Mouse (Mus musculus): ENCODE results near the gene Pml. TPM values are rescaled to one million over a fixed set of nuclear protein-coding genes. Genes with fewer than 3 reads are reported as not detected.

The Pml gene
- total and polyA plus RNA-seq, 3 experiments, result 22.3 to 217 (median 108) TPM

GRCm38 (mm10) chr9:58198801-58199371 lies 50.7 kb downstream of the Pml start:
- TF ChIP-seq GATA1 (IDR thresholded peaks at IDR 0.05; ENCODE audit: borderline replicate concordance, low read length), result no peak
- no peak for TF ChIP-seq POLR2AphosphoS5 (IDR thresholded peaks at IDR 0.05; ENCODE audit: insufficient replicate concordance, low read depth, low read length)
- TF ChIP-seq CTCF (IDR thresholded peaks at IDR 0.05; ENCODE audit: low read depth, low read length), result no peak
- TF ChIP-seq GATA2 (IDR thresholded peaks at IDR 0.05; ENCODE audit: borderline replicate concordance, low read depth, low read length), result no peak
- TF ChIP-seq TAL1 (conservative IDR thresholded peaks at IDR 0.05; ENCODE audit: low read depth, low read length), result no peak
- Histone ChIP-seq H3K27me3 (ENCODE audit: insufficient read depth, low read length) (peaks cover 93% of the 10 kb centered on the region), H3K9me3 (replicated peaks) (peaks cover 22% of the 10 kb centered on the region), H3K4me1 (ENCODE audit: insufficient read depth, low read depth, low read length) (peaks cover 5% of the 10 kb centered on the region), H3K4me3 (ENCODE audit: low read depth, low read length) (no peak overlapping the region), H3K36me3 (replicated peaks) (no peaks in the 10 kb centered on the region)
- DNase-seq (ENCODE audit: low spot score) (no peak), ATAC-seq (ENCODE audit: extremely low read depth, insufficient number of reproducible peaks, low FRiP score, poor library complexity, severe bottlenecking) (no peak)

GRCm38 (mm10) chr9:58197781-58198701 lies 51.5 kb downstream of the Pml start:
- H3K9me3 ChIP-seq (replicated peaks), result peaks cover 22% of the 10 kb centered on the region
- TF ChIP-seq GATA1 (IDR thresholded peaks at IDR 0.05; ENCODE audit: borderline replicate concordance, low read length) (no peak), CTCF (IDR thresholded peaks at IDR 0.05; ENCODE audit: low read depth, low read length) (no peak), POLR2AphosphoS5 (IDR thresholded peaks at IDR 0.05; ENCODE audit: insufficient replicate concordance, low read depth, low read length) (no peak), GATA2 (IDR thresholded peaks at IDR 0.05; ENCODE audit: borderline replicate concordance, low read depth, low read length) (no peak), TAL1 (conservative IDR thresholded peaks at IDR 0.05; ENCODE audit: low read depth, low read length) (no peak)
- no peaks in the 10 kb centered on the region; the same call in 1 of the 2 replicates for H3K4me1 ChIP-seq (ENCODE audit: insufficient read depth, low read depth, low read length)
- H3K27me3 ChIP-seq (ENCODE audit: insufficient read depth, low read length), result peaks cover 91% of the 10 kb centered on the region
- DNase-seq (ENCODE audit: low spot score) (no peak), ATAC-seq (ENCODE audit: extremely low read depth, insufficient number of reproducible peaks, low FRiP score, poor library complexity, severe bottlenecking) (no peak)
- no peak overlapping the region for H3K4me3 ChIP-seq (ENCODE audit: low read depth, low read length)
- H3K36me3 ChIP-seq (replicated peaks), result no peaks in the 10 kb centered on the region

DNA sequence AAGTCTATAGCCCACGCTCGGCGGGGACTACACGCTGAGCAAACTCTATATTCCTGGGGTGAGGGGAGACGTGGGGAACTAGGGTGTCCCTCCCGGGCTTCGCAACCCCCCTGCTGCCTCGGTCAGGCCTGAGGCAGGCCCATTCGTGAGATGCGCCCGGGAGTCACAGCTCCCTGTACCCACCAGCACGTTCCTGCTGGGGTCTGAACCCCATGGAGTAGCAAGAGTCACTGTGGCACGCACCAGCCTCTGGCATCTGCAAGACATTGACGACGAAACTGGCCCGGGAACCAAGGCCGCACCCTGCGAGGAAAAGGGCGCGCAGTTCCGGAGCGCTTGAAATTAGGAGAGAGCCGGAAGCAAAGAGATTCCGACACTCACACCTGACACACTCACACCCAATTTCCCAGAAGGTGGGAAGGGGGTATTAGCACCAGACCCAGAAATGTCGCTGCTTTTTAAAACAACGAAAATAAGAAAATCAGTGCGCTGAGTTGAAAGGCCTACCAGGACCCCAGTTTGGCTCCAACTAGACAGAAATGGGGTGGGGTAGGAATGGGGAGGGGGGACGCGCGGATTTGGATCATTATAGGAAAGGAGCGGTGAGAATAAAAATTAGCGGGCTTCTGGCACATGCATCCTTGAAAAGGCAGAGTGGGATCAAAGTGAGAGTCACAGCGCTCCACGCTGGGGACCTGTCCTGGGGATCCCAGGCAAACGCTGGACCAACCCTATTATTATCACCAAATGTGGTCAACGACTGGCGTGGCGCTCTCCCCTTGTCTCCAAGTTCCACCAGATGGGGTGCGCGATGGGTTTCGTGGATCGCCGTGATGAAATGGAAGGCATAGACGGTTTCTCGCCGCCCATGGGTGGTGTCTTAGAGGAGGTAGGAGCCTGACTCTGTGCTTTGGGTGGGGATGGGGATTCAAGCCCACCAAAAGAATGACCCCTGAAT lies 52.7 kb downstream of the Pml start:
- no peak overlapping the region for H3K4me3 ChIP-seq (ENCODE audit: low read depth, low read length)
- H3K27me3 ChIP-seq (ENCODE audit: insufficient read depth, low read length), result peaks cover 82% of the 10 kb centered on the region

DNA sequence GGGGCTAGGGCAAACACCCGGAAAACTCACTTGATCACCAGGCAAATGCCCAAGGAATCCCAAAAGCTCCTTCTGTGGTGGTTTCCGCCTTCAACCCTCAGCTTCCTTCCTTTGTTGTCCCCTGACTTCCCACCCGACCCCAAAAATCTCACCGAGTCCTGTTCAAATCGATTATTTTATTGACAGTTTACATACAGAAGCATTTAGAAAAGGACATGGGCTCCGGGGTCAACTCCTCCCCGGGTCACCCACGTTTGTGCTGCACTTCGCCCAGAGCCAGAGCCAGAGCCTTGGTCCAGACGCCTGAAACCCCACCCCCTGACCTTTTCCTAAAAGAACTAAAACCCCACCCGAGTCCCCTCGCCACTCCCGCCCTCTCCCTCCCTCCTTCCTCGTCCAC lies 53.4 kb downstream of the Pml start:
- H3K27me3 ChIP-seq (ENCODE audit: insufficient read depth, low read length), result peaks cover 74% of the 10 kb centered on the region
- H3K36me3 ChIP-seq (replicated peaks), result no peaks in the 10 kb centered on the region
- no peak for DNase-seq (ENCODE audit: low spot score)
- no peak overlapping the region for H3K4me3 ChIP-seq (ENCODE audit: low read depth, low read length)
- ATAC-seq (ENCODE audit: extremely low read depth, insufficient number of reproducible peaks, low FRiP score, poor library complexity, severe bottlenecking), result no peak
- no peaks in the 10 kb centered on the region; the same call in 1 of the 2 replicates for H3K4me1 ChIP-seq (ENCODE audit: insufficient read depth, low read depth, low read length)
- peaks cover 22% of the 10 kb centered on the region for H3K9me3 ChIP-seq (replicated peaks)
- TF ChIP-seq POLR2AphosphoS5 (IDR thresholded peaks at IDR 0.05; ENCODE audit: insufficient replicate concordance, low read depth, low read length) (no peak), GATA2 (IDR thresholded peaks at IDR 0.05; ENCODE audit: borderline replicate concordance, low read depth, low read length) (no peak), GATA1 (IDR thresholded peaks at IDR 0.05; ENCODE audit: borderline replicate concordance, low read length) (no peak), CTCF (IDR thresholded peaks at IDR 0.05; ENCODE audit: low read depth, low read length) (no peak), TAL1 (conservative IDR thresholded peaks at IDR 0.05; ENCODE audit: low read depth, low read length) (no peak)

More for the DNA sequence above, 52.7 kb downstream of the Pml start:
- Histone ChIP-seq H3K4me1 (ENCODE audit: insufficient read depth, low read depth, low read length) (no peaks in the 10 kb centered on the region; the same call in 1 of the 2 replicates), H3K9me3 (replicated peaks) (peaks cover 22% of the 10 kb centered on the region), H3K36me3 (replicated peaks) (no peaks in the 10 kb centered on the region)
- no peak for TF ChIP-seq CTCF (IDR thresholded peaks at IDR 0.05; ENCODE audit: low read depth, low read length)
- no peak for TF ChIP-seq GATA1 (IDR thresholded peaks at IDR 0.05; ENCODE audit: borderline replicate concordance, low read length)
- TF ChIP-seq GATA2 (IDR thresholded peaks at IDR 0.05; ENCODE audit: borderline replicate concordance, low read depth, low read length), result no peak
- TF ChIP-seq TAL1 (conservative IDR thresholded peaks at IDR 0.05; ENCODE audit: low read depth, low read length), result no peak
- TF ChIP-seq POLR2AphosphoS5 (IDR thresholded peaks at IDR 0.05; ENCODE audit: insufficient replicate concordance, low read depth, low read length), result no peak
- DNase-seq (ENCODE audit: low spot score), result no peak
- ATAC-seq (ENCODE audit: extremely low read depth, insufficient number of reproducible peaks, low FRiP score, poor library complexity, severe bottlenecking), result no peak

DNA sequence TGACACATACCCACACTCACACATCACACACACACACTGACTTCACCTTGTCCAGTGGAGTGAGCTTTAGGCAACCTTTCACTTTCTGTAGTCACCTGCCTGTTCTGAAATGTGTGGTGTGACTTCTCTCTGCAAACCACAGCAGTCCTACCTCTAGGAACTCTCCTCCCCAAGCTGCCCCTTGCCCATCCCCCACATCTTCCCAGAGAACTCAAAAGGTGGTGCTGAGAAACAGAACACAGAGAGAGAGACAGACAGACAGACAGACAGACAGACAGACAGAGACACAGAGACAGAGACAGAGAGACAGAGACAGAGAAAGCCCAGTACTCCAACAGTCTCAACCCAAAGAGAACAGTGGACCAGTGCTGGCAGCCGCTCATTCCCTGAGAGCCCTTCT lies 53.9 kb downstream of the Pml start:
- ATAC-seq (ENCODE audit: extremely low read depth, insufficient number of reproducible peaks, low FRiP score, poor library complexity, severe bottlenecking), result no peak
- TF ChIP-seq CTCF (IDR thresholded peaks at IDR 0.05; ENCODE audit: low read depth, low read length) (no peak), POLR2AphosphoS5 (IDR thresholded peaks at IDR 0.05; ENCODE audit: insufficient replicate concordance, low read depth, low read length) (no peak), TAL1 (conservative IDR thresholded peaks at IDR 0.05; ENCODE audit: low read depth, low read length) (no peak), GATA2 (IDR thresholded peaks at IDR 0.05; ENCODE audit: borderline replicate concordance, low read depth, low read length) (no peak), GATA1 (IDR thresholded peaks at IDR 0.05; ENCODE audit: borderline replicate concordance, low read length) (no peak)
- no peak for DNase-seq (ENCODE audit: low spot score)
- Histone ChIP-seq H3K9me3 (replicated peaks) (peaks cover 22% of the 10 kb centered on the region), H3K4me3 (ENCODE audit: low read depth, low read length) (no peak overlapping the region; the same call in 1 of the 2 replicates), H3K36me3 (replicated peaks) (no peaks in the 10 kb centered on the region), H3K4me1 (ENCODE audit: insufficient read depth, low read depth, low read length) (no peaks in the 10 kb centered on the region; the same call in 1 of the 2 replicates), H3K27me3 (ENCODE audit: insufficient read depth, low read length) (peaks cover 74% of the 10 kb centered on the region)

All from G1E (cell line).